ENCODE assay signal across 12 mouse cellular contexts in genomic region chr15:94236726-94237125, GRCm38 (mm10).
"Had no signal": no experiment of that assay in that cellular context is flagged by ENCODE, and none has a peak within 500 bp of the region (broad histone marks: within the 10 kb centered on the region; RNA-seq: fewer than 3 reads in every experiment).

No protein-coding gene starts in this region.

- H3K9ac ChIP-seq: hindbrain, embryonic 15.5 days; liver, embryonic 15.5 days; midbrain, embryonic 15.5 days; neural tube, embryonic 12.5 days had no signal

- H3K36me3 ChIP-seq: hindbrain, embryonic 15.5 days; limb, embryonic 10.5 days; liver, embryonic 15.5 days; midbrain, embryonic 15.5 days; neural tube, embryonic 12.5 days had no signal

- DNase-seq: lung, adult 2 months; lung, postnatal 10 days; spleen, adult 18-20 months had no signal

- H3K4me2 ChIP-seq: hindbrain, embryonic 15.5 days; liver, embryonic 11.5 days; liver, embryonic 15.5 days; midbrain, embryonic 11.5 days; midbrain, embryonic 15.5 days; neural tube, embryonic 12.5 days had no signal

- ATAC-seq: midbrain, embryonic 15.5 days had no signal

- H3K4me3 ChIP-seq: hindbrain, embryonic 15.5 days; limb, embryonic 10.5 days; liver, embryonic 15.5 days; megakaryocyte, embryonic 14.5 days; midbrain, embryonic 15.5 days; neural tube, embryonic 12.5 days had no signal

- H3K4me1 ChIP-seq: hindbrain, embryonic 15.5 days; liver, embryonic 15.5 days; megakaryocyte, embryonic 14.5 days; midbrain, embryonic 15.5 days; neural tube, embryonic 12.5 days had no signal

- H3K9me3 ChIP-seq: hindbrain, embryonic 15.5 days; limb, embryonic 10.5 days; liver, embryonic 15.5 days; megakaryocyte, embryonic 14.5 days; midbrain, embryonic 15.5 days; neural tube, embryonic 12.5 days had no signal

- H3K27ac ChIP-seq: hindbrain, embryonic 15.5 days; limb, embryonic 10.5 days; liver, embryonic 15.5 days; macrophage; midbrain, embryonic 15.5 days; neural tube, embryonic 12.5 days had no signal

- H3K27me3 ChIP-seq: hindbrain, embryonic 15.5 days; liver, embryonic 15.5 days; megakaryocyte, embryonic 14.5 days; midbrain, embryonic 15.5 days; neural tube, embryonic 12.5 days had no signal
